Mouse (Mus musculus): ENCODE results near the gene Abi1. TPM values are rescaled to one million over a fixed set of nuclear protein-coding genes. Genes with fewer than 3 reads are reported as not detected.
"Not testable (repeated sequence)": the region's sequence is repeated elsewhere in the genome, so short reads cannot be mapped to it uniquely, and the experiment has no call there.

Abi1 gene
- polyA plus RNA-seq, 1 experiment from 2014 or later = 38.9 TPM

- Histone ChIP-seq H3K9me3 (ENCODE audit: control insufficient read depth, low read length) (no peaks in the 10 kb centered on the region), H3K4me2 (ENCODE audit: low read depth, low read length, severe bottlenecking) (no peak overlapping the region), H3K4me3 (ENCODE audit: low read depth, low read length) (no peak overlapping the region), H3K27me3 (ENCODE audit: control insufficient read depth, insufficient read depth, low read length) (no peaks in the 10 kb centered on the region), H3K9ac (ENCODE audit: low read length) (no peak overlapping the region), H3K4me1 (replicated peaks; ENCODE audit: control insufficient read depth, insufficient read depth, low read length) (no peaks in the 10 kb centered on the region), H3K36me3 (ENCODE audit: control insufficient read depth, insufficient read depth, low read length) (no peaks in the 10 kb centered on the region), H3K27ac (ENCODE audit: low read depth, low read length) (no peak overlapping the region)
- no peak for ATAC-seq (replicated peaks; ENCODE audit: low FRiP score)
- 87% methylated on average over 4 of the region's 4 CpGs for WGBS
- DNase-seq (ENCODE audit: low spot score) = no peak
Observed at GRCm38 (mm10) chr2:23041457-23041856, 1.4 kb upstream of the Abi1 start.

- not testable (repeated sequence) for H3K9ac ChIP-seq (ENCODE audit: low read length); ATAC-seq (replicated peaks; ENCODE audit: low FRiP score); H3K4me1 ChIP-seq (replicated peaks; ENCODE audit: control insufficient read depth, insufficient read depth, low read length); H3K9me3 ChIP-seq (ENCODE audit: control insufficient read depth, low read length); DNase-seq (ENCODE audit: low spot score); H3K4me2 ChIP-seq (ENCODE audit: low read depth, low read length, severe bottlenecking); H3K4me3 ChIP-seq (ENCODE audit: low read depth, low read length); H3K27me3 ChIP-seq (ENCODE audit: control insufficient read depth, insufficient read depth, low read length); H3K36me3 ChIP-seq (ENCODE audit: control insufficient read depth, insufficient read depth, low read length); H3K27ac ChIP-seq (ENCODE audit: low read depth, low read length)
- 88% methylated on average over 7 of the region's 7 CpGs for WGBS
Observed at GRCm38 (mm10) chr2:23040690-23041089, 649 bp upstream of the Abi1 start.

- no peaks in the 10 kb centered on the region for H3K27me3 ChIP-seq (ENCODE audit: control insufficient read depth, insufficient read depth, low read length)
- peak overlapping the region; percentile 68 for H3K4me2 ChIP-seq (ENCODE audit: low read depth, low read length, severe bottlenecking)
- 1% methylated on average over 42 of the region's 59 CpGs for WGBS
- no peak for DNase-seq (ENCODE audit: low spot score)
- peak overlapping the region; percentile 93 for H3K27ac ChIP-seq (ENCODE audit: low read depth, low read length)
- H3K9ac ChIP-seq (ENCODE audit: low read length) = peak overlapping the region; percentile 93
- ATAC-seq (replicated peaks; ENCODE audit: low FRiP score) = peak; percentile 86
- H3K9me3 ChIP-seq (ENCODE audit: control insufficient read depth, low read length) = no peaks in the 10 kb centered on the region
- H3K4me3 ChIP-seq (ENCODE audit: low read depth, low read length) = peak overlapping the region; percentile 97
- H3K36me3 ChIP-seq (ENCODE audit: control insufficient read depth, insufficient read depth, low read length) = no peaks in the 10 kb centered on the region
- H3K4me1 ChIP-seq (replicated peaks; ENCODE audit: control insufficient read depth, insufficient read depth, low read length) = no peaks in the 10 kb centered on the region
Observed at GRCm38 (mm10) chr2:23039082-23040000, 700 bp downstream of the Abi1 start.

GRCm38 (mm10) chr2:23035467-23035866 lies 4.6 kb downstream of the Abi1 start:
- Histone ChIP-seq H3K36me3 (ENCODE audit: control insufficient read depth, insufficient read depth, low read length) (no peaks in the 10 kb centered on the region), H3K9me3 (ENCODE audit: control insufficient read depth, low read length) (no peaks in the 10 kb centered on the region), H3K4me3 (ENCODE audit: low read depth, low read length) (no peak overlapping the region), H3K27me3 (ENCODE audit: control insufficient read depth, insufficient read depth, low read length) (no peaks in the 10 kb centered on the region), H3K9ac (ENCODE audit: low read length) (no peak overlapping the region), H3K4me1 (replicated peaks; ENCODE audit: control insufficient read depth, insufficient read depth, low read length) (no peaks in the 10 kb centered on the region), H3K27ac (ENCODE audit: low read depth, low read length) (no peak overlapping the region), H3K4me2 (ENCODE audit: low read depth, low read length, severe bottlenecking) (no peak overlapping the region)
- DNase-seq (ENCODE audit: low spot score) (no peak), ATAC-seq (replicated peaks; ENCODE audit: low FRiP score) (no peak)
- 94% methylated on average over 1 of the region's 1 CpGs for WGBS

GRCm38 (mm10) chr2:23034692-23035435 lies 5.2 kb downstream of the Abi1 start:
- H3K9me3 ChIP-seq (ENCODE audit: control insufficient read depth, low read length) = no peaks in the 10 kb centered on the region
- no peak for DNase-seq (ENCODE audit: low spot score)
- no peak overlapping the region for H3K4me3 ChIP-seq (ENCODE audit: low read depth, low read length)
- H3K27ac ChIP-seq (ENCODE audit: low read depth, low read length) = no peak overlapping the region
- ATAC-seq (replicated peaks; ENCODE audit: low FRiP score) = no peak
- no peaks in the 10 kb centered on the region for H3K27me3 ChIP-seq (ENCODE audit: control insufficient read depth, insufficient read depth, low read length)
- H3K4me2 ChIP-seq (ENCODE audit: low read depth, low read length, severe bottlenecking) = no peak overlapping the region
- H3K36me3 ChIP-seq (ENCODE audit: control insufficient read depth, insufficient read depth, low read length) = no peaks in the 10 kb centered on the region
- H3K4me1 ChIP-seq (replicated peaks; ENCODE audit: control insufficient read depth, insufficient read depth, low read length) = no peaks in the 10 kb centered on the region
- H3K9ac ChIP-seq (ENCODE audit: low read length) = no peak overlapping the region
- WGBS = 87% methylated on average over 3 of the region's 3 CpGs

- 98% methylated on average over 4 of the region's 4 CpGs for WGBS
- H3K4me2 ChIP-seq (ENCODE audit: low read depth, low read length, severe bottlenecking) = no peak overlapping the region
- H3K4me3 ChIP-seq (ENCODE audit: low read depth, low read length) = no peak overlapping the region
- no peaks in the 10 kb centered on the region for H3K9me3 ChIP-seq (ENCODE audit: control insufficient read depth, low read length)
- no peak overlapping the region for H3K27ac ChIP-seq (ENCODE audit: low read depth, low read length)
- DNase-seq (ENCODE audit: low spot score) (no peak), ATAC-seq (replicated peaks; ENCODE audit: low FRiP score) (no peak)
- no peaks in the 10 kb centered on the region for H3K4me1 ChIP-seq (replicated peaks; ENCODE audit: control insufficient read depth, insufficient read depth, low read length)
- no peak overlapping the region for H3K9ac ChIP-seq (ENCODE audit: low read length)
- H3K27me3 ChIP-seq (ENCODE audit: control insufficient read depth, insufficient read depth, low read length) = no peaks in the 10 kb centered on the region
- no peaks in the 10 kb centered on the region for H3K36me3 ChIP-seq (ENCODE audit: control insufficient read depth, insufficient read depth, low read length)
Observed at GRCm38 (mm10) chr2:23030631-23031030, 9.4 kb downstream of the Abi1 start.

- Histone ChIP-seq H3K27me3 (ENCODE audit: control insufficient read depth, insufficient read depth, low read length) (no peaks in the 10 kb centered on the region), H3K4me2 (ENCODE audit: low read depth, low read length, severe bottlenecking) (no peak overlapping the region), H3K4me1 (replicated peaks; ENCODE audit: control insufficient read depth, insufficient read depth, low read length) (no peaks in the 10 kb centered on the region), H3K9me3 (ENCODE audit: control insufficient read depth, low read length) (no peaks in the 10 kb centered on the region), H3K9ac (ENCODE audit: low read length) (no peak overlapping the region), H3K36me3 (ENCODE audit: control insufficient read depth, insufficient read depth, low read length) (no peaks in the 10 kb centered on the region), H3K4me3 (ENCODE audit: low read depth, low read length) (no peak overlapping the region), H3K27ac (ENCODE audit: low read depth, low read length) (no peak overlapping the region)
- 78% methylated on average over 4 of the region's 4 CpGs for WGBS
- DNase-seq (ENCODE audit: low spot score) = no peak
- ATAC-seq (replicated peaks; ENCODE audit: low FRiP score) = no peak
Observed at GRCm38 (mm10) chr2:23028826-23029225, 11.2 kb downstream of the Abi1 start.

GRCm38 (mm10) chr2:23026379-23026778 lies 13.7 kb downstream of the Abi1 start:
- Histone ChIP-seq H3K9me3 (ENCODE audit: control insufficient read depth, low read length) (no peaks in the 10 kb centered on the region), H3K4me2 (ENCODE audit: low read depth, low read length, severe bottlenecking) (no peak overlapping the region), H3K9ac (ENCODE audit: low read length) (no peak overlapping the region), H3K4me1 (replicated peaks; ENCODE audit: control insufficient read depth, insufficient read depth, low read length) (peaks cover 2% of the 10 kb centered on the region; the same call in 1 of the 2 replicates), H3K36me3 (ENCODE audit: control insufficient read depth, insufficient read depth, low read length) (no peaks in the 10 kb centered on the region), H3K27ac (ENCODE audit: low read depth, low read length) (no peak overlapping the region), H3K27me3 (ENCODE audit: control insufficient read depth, insufficient read depth, low read length) (no peaks in the 10 kb centered on the region), H3K4me3 (ENCODE audit: low read depth, low read length) (no peak overlapping the region)
- ATAC-seq (replicated peaks; ENCODE audit: low FRiP score) (no peak), DNase-seq (ENCODE audit: low spot score) (no peak)
- WGBS = 96% methylated on average over 1 of the region's 1 CpGs

Data from forebrain, embryonic 11.5 days (tissue).